Mouse (Mus musculus) hindbrain, embryonic 12.5 days (tissue): ENCODE data around the gene Ifi35. TPM values are rescaled to one million over a fixed set of nuclear protein-coding genes. Genes with fewer than 3 reads are reported as not detected.
A peak's percentile ranks its signal among the peaks of the same experiment; 100 is the strongest.
"Not testable (repeated sequence)": the region's sequence is repeated elsewhere in the genome, so short reads cannot be mapped to it uniquely, and the experiment has no call there.

Source experiments
- ATAC-seq: fragments of 200-750 bp; cut with Nextera tagmentation; 2 replicates; pipeline ENCODE4 v1.8.0; 2017; ENCODE audit warnings: moderate TSS enrichment; ENCODE audit not compliant: low FRiP score
- H3K27ac ChIP-seq: fragments of 300-500 bp; sonication (generic); 2 replicates; pipeline ENCODE4 v1.5.1; 2016; ENCODE audit warnings: mild to moderate bottlenecking
- H3K27me3 ChIP-seq: fragments of 300-500 bp; sonication (generic); 2 replicates; pipeline ENCODE4 v1.6.1; 2016; ENCODE audit warnings: mild to moderate bottlenecking
- H3K36me3 ChIP-seq: fragments of 300-500 bp; sonication (generic); 2 replicates; pipeline ENCODE4 v1.6.1; 2016; ENCODE audit warnings: mild to moderate bottlenecking
- H3K4me1 ChIP-seq: fragments of 300-500 bp; sonication (generic); 2 replicates; pipeline ENCODE4 v1.6.1; 2016
- H3K4me2 ChIP-seq: fragments of 300-500 bp; sonication (generic); replicated peaks from 2 replicates; pipeline ENCODE4 v1.6.1; 2016; ENCODE audit warnings: mild to moderate bottlenecking
- H3K4me3 ChIP-seq: fragments of 300-500 bp; sonication (generic); 2 replicates; pipeline ENCODE4 v1.5.1; 2016; ENCODE audit warnings: mild to moderate bottlenecking
- H3K9ac ChIP-seq: fragments of 300-500 bp; sonication (generic); 2 replicates; pipeline ENCODE4 v1.6.1; 2016; ENCODE audit warnings: mild to moderate bottlenecking, moderate library complexity
- H3K9me3 ChIP-seq: fragments of 300-500 bp; sonication (generic); replicated peaks from 2 replicates; pipeline ENCODE4 v1.6.1; 2016; ENCODE audit warnings: mild to moderate bottlenecking
- WGBS: fragments of 180-500 bp; shearing (Covaris S2); methylation state at CpG from one replicate; pipeline ENCODE4 v1.1.7; 2016; 5-methylcytosine and 5-hydroxymethylcytosine counted together
- polyA plus RNA-seq: library from polyadenylated mRNA; unstranded; fragments of >200 nt; fragmentation: Nextera tagmentation; extraction: Ambion mirVana; gene quantifications from 2 replicates; pipeline ENCODE4 v1.2.1, GENCODE M21; 2016

Ifi35 gene
- polyA plus RNA-seq, 1 experiment from 2014 or later: 5.7 TPM

- peaks cover 22% of the 10 kb centered on the region for H3K36me3 ChIP-seq
- H3K9me3 ChIP-seq: no peaks in the 10 kb centered on the region
- no peaks in the 10 kb centered on the region for H3K27me3 ChIP-seq
- H3K4me2 ChIP-seq: peak overlapping the region; percentile 83
- peak; percentile 38 for ATAC-seq
- H3K9ac ChIP-seq: peak overlapping the region; percentile 91
- peak overlapping the region; percentile 92 for H3K4me3 ChIP-seq
- H3K4me1 ChIP-seq: peaks cover 60% of the 10 kb centered on the region
- peak overlapping the region; percentile 94 for H3K27ac ChIP-seq
- under 1% methylated on average over 51 of the region's 51 CpGs for WGBS
Observed at GRCm38 (mm10) chr11:101465101-101465868, 17.1 kb downstream of the Ifi35 start.

- Histone ChIP-seq H3K36me3 (peaks cover 24% of the 10 kb centered on the region), H3K9me3 (no peaks in the 10 kb centered on the region), H3K4me2 (peak within 1 kb of the TSS; percentile 83), H3K4me1 (peaks cover 66% of the 10 kb centered on the region), H3K27ac (peak within 1 kb of the TSS; percentile 94), H3K4me3 (peak within 1 kb of the TSS; percentile 92), H3K27me3 (no peaks in the 10 kb centered on the region), H3K9ac (peak within 1 kb of the TSS; percentile 91)
- WGBS: 1% methylated on average over 60 of the region's 60 CpGs
- ATAC-seq: peak; percentile 45
Observed at GRCm38 (mm10) chr11:101465869-101466551, 17.8 kb downstream of the Ifi35 start, which contains the start of gene Vat1. Gene Vat1, minus strand, starts transcription at chr11:101466230.

GRCm38 (mm10) chr11:101466552-101466950 is 18.3 kb downstream of the Ifi35 start:
- Histone ChIP-seq H3K36me3 (peaks cover 23% of the 10 kb centered on the region), H3K9ac (peak overlapping the region; percentile 91; the same call in 1 of the 2 replicates), H3K4me2 (peak overlapping the region; percentile 83), H3K4me1 (peaks cover 69% of the 10 kb centered on the region), H3K4me3 (peak overlapping the region; percentile 92)
- not testable (repeated sequence) for ATAC-seq, H3K27me3 ChIP-seq, H3K27ac ChIP-seq, H3K9me3 ChIP-seq
- 58% methylated on average over 5 of the region's 5 CpGs for WGBS

DNA sequence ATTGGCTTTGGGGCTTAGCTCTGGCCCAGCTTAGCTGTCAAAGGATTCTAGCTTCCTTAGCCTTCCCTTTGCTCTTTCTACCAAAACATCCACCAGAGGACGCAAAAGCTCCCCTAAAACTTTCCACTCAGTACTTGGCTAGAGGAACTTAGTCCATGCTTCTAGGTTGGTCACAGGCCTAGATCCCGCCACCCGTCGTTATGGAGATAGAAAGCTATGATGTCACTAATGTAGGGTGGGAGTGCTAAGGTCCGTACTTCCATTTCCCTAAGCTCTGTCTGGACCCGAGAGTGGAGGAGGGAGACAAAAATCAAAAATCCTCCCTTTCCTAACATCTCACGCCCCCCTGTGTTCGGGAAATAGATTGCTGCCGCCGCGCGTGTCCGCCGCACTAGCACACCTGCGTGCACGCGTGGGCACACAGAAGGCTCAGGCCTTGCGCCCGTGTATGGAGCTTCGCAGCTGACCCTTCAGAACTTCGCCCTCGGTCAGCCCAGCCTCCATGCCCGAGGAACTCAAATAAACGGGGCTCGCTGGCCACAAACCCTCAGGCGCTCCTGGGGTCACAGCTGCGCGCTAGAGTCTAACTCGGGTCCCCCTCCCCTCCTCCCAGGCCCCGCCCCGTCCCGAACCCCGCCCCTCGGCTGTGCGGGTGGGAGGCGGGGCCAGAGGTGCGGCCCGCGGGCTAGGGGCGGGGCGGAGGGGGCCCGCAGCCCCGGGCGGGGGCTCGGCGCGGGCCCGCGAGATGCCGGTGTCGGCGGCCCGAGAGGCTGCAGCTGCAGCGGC is 19.5 kb downstream of the Ifi35 start:
- WGBS: 1% methylated on average over 54 of the region's 54 CpGs
- H3K27ac ChIP-seq: peak overlapping the region; percentile 93
- H3K9ac ChIP-seq: peak overlapping the region; percentile 94
- H3K4me1 ChIP-seq: peaks cover 71% of the 10 kb centered on the region
- no peaks in the 10 kb centered on the region for H3K9me3 ChIP-seq
- peak overlapping the region; percentile 74 for H3K4me2 ChIP-seq
- H3K36me3 ChIP-seq: peaks cover 12% of the 10 kb centered on the region; the same call in 1 of the 2 replicates
- peak; percentile 69 for ATAC-seq
- H3K27me3 ChIP-seq: no peaks in the 10 kb centered on the region
- H3K4me3 ChIP-seq: peak overlapping the region; percentile 78

DNA sequence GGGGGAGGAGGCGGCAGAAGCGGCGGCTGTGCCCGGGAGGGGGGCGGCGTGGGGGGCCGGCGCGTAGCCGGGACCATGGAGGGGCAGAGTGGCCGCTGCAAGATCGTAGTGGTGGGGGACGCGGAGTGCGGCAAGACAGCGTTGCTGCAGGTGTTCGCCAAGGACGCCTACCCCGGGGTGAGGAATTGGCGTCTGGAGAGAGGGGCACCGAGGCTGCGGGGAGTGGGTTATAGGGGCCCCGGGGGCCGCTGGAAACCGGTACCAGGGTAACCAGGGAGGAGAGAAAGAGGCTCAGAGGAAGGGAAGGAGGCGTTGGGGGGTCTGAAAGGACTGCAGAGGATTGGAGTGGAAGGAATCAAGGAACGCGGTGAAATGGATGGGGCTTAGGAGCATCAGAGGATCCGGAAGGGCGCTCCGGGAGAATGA is 20.1 kb downstream of the Ifi35 start:
- Histone ChIP-seq H3K4me1 (peaks cover 69% of the 10 kb centered on the region), H3K4me3 (peak overlapping the region; percentile 78), H3K9me3 (no peaks in the 10 kb centered on the region), H3K27me3 (no peaks in the 10 kb centered on the region), H3K36me3 (peaks cover 11% of the 10 kb centered on the region; the same call in 1 of the 2 replicates), H3K27ac (peak overlapping the region; percentile 93), H3K9ac (peak overlapping the region; percentile 94), H3K4me2 (peak overlapping the region; percentile 74)
- under 1% methylated on average over 29 of the region's 31 CpGs for WGBS
- ATAC-seq: peak; percentile 42

- Histone ChIP-seq H3K27me3 (no peaks in the 10 kb centered on the region), H3K9me3 (no peaks in the 10 kb centered on the region), H3K9ac (peak overlapping the region; percentile 94), H3K4me2 (peak overlapping the region; percentile 74), H3K36me3 (peaks cover 11% of the 10 kb centered on the region; the same call in 1 of the 2 replicates), H3K27ac (peak overlapping the region; percentile 93), H3K4me3 (peak overlapping the region; percentile 78), H3K4me1 (peaks cover 64% of the 10 kb centered on the region)
- no peak; the same call in 1 of the 2 replicates for ATAC-seq
- WGBS: under 1% methylated on average over 13 of the region's 13 CpGs
Observed at GRCm38 (mm10) chr11:101468731-101469130, 20.5 kb downstream of the Ifi35 start.

DNA sequence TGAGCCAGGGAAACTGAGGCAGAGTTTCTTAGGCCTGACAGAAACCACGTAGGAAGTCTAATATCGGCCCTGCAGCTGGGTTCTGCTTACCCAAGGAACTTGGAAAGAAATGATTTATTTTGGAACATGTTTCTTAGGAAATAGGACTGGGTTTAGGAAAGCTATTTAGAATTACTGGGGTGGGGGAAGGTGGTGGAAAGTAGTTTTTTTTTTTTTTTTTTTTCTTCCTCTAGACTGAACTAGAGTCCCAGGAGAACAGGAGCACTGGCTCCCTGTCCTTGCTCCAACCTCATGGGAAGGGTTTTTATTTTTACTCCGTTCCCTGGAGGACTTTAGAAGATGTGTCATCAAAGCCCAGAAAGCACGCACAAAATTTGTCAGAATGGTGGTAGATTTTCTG is 20.9 kb downstream of the Ifi35 start:
- Histone ChIP-seq H3K9ac (peak overlapping the region; percentile 94), H3K27ac (no peak overlapping the region), H3K4me3 (peak overlapping the region; percentile 78), H3K36me3 (peaks cover 11% of the 10 kb centered on the region; the same call in 1 of the 2 replicates), H3K9me3 (no peaks in the 10 kb centered on the region), H3K4me1 (peaks cover 62% of the 10 kb centered on the region), H3K4me2 (peak overlapping the region; percentile 74), H3K27me3 (no peaks in the 10 kb centered on the region)
- no peak for ATAC-seq
- 55% methylated on average over 4 of the region's 4 CpGs for WGBS

- H3K9ac ChIP-seq: peak overlapping the region; percentile 51
- peaks cover 60% of the 10 kb centered on the region for H3K4me1 ChIP-seq
- peaks cover 11% of the 10 kb centered on the region; the same call in 1 of the 2 replicates for H3K36me3 ChIP-seq
- no peaks in the 10 kb centered on the region for H3K9me3 ChIP-seq
- peak overlapping the region; percentile 74 for H3K27ac ChIP-seq
- H3K4me3 ChIP-seq: peak overlapping the region; percentile 22
- no peak for ATAC-seq
- H3K4me2 ChIP-seq: peak overlapping the region; percentile 47
- no peaks in the 10 kb centered on the region for H3K27me3 ChIP-seq
- 17% methylated on average over 7 of the region's 7 CpGs for WGBS
Observed at GRCm38 (mm10) chr11:101470206-101470605, 22.0 kb downstream of the Ifi35 start.

DNA sequence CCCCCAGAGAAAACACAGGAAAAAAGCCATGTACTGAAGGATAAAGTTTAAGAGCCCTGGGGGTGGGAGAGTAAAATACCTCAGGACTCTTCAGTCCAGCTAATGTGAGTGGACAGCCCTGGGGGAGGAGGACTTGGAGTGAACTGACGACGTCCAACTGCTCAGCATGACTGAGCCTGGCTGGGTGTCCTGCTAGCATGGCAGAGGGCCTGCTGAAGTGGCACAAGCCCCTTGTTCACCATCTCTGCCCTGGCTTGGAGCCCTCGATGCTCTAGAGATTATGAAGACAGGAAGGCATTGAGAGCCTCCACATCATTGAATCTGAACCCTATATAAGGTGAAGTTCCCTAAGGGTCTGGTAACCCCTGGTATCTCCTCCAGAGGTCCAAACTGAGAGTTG is 23.7 kb downstream of the Ifi35 start:
- Histone ChIP-seq H3K4me2 (no peak overlapping the region), H3K27ac (peak overlapping the region; percentile 46), H3K9me3 (no peaks in the 10 kb centered on the region), H3K4me3 (no peak overlapping the region), H3K9ac (no peak overlapping the region), H3K36me3 (peaks cover 11% of the 10 kb centered on the region; the same call in 1 of the 2 replicates), H3K4me1 (peaks cover 51% of the 10 kb centered on the region), H3K27me3 (no peaks in the 10 kb centered on the region)
- ATAC-seq: no peak
- 59% methylated on average over 3 of the region's 3 CpGs for WGBS

DNA sequence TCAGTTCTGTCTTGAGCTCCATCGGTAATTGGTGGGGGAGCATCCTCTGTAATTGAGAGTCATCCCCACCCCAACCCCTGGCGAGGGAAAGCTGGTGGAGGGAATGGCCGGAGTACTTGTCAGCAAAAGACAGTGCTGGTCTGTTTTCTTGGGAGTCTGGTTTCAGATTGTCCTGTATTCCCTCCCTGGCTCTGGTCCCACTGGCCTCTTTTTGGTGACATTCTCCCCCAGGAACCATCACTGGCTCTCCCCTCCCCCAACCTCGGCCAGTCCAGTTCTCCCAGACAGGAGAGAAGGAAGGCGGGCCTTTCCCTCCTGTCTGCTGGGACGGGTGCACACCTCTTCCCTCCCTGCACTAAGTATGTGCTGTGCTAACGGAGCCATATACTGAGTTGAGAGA is 24.1 kb downstream of the Ifi35 start:
- Histone ChIP-seq H3K27ac (peak overlapping the region; percentile 46), H3K27me3 (no peaks in the 10 kb centered on the region), H3K4me2 (no peak overlapping the region), H3K4me3 (no peak overlapping the region), H3K4me1 (peaks cover 51% of the 10 kb centered on the region), H3K36me3 (peaks cover 11% of the 10 kb centered on the region; the same call in 1 of the 2 replicates), H3K9me3 (no peaks in the 10 kb centered on the region), H3K9ac (no peak overlapping the region)
- no peak for ATAC-seq
- WGBS: 47% methylated on average over 7 of the region's 7 CpGs

- not testable (repeated sequence) for H3K27me3 ChIP-seq, ATAC-seq, H3K4me2 ChIP-seq, H3K9me3 ChIP-seq, H3K4me3 ChIP-seq, H3K9ac ChIP-seq
- WGBS: 87% methylated on average over 1 of the region's 1 CpGs
- Histone ChIP-seq H3K4me1 (peaks cover 54% of the 10 kb centered on the region), H3K36me3 (peaks cover 11% of the 10 kb centered on the region; the same call in 1 of the 2 replicates), H3K27ac (peak overlapping the region; percentile 42)
Observed at GRCm38 (mm10) chr11:101473686-101474085, 25.5 kb downstream of the Ifi35 start.
